ENCODE assay signal across 12 mouse cellular contexts in genomic region chr17:15192840-15193239, GRCm38 (mm10).
DNase-seq lines count a peak whose midpoint lies in the region; ATAC-seq lines count a peak whose summit lies in the region.
"Had no signal": no experiment of that assay in that cellular context is flagged by ENCODE, and none has a peak within 500 bp of the region (broad histone marks: within the 10 kb centered on the region; RNA-seq: fewer than 3 reads in every experiment).

No protein-coding gene starts in this region.

- H3K9me3 ChIP-seq in kidney, embryonic 15.5 days (replicated peaks) = no peaks in the 10 kb centered on the region
- no peaks in the 10 kb centered on the region for H3K9me3 ChIP-seq in heart, embryonic 16.5 days (replicated peaks; ENCODE audit: control insufficient read depth, low read length)
- H3K9me3 ChIP-seq in midbrain, embryonic 14.5 days (ENCODE audit: control insufficient read depth, low read length) = no peaks in the 10 kb centered on the region
- H3K9me3 ChIP-seq: embryonic facial prominence, embryonic 13.5 days; G1E had no signal

- H3K4me1 ChIP-seq in kidney, embryonic 15.5 days = peaks cover 23% of the 10 kb centered on the region
- H3K4me1 ChIP-seq in heart, embryonic 16.5 days (ENCODE audit: control insufficient read depth, insufficient read depth, low read length) = no peaks in the 10 kb centered on the region; the same call in 1 of the 2 replicates
- H3K4me1 ChIP-seq in midbrain, embryonic 14.5 days (ENCODE audit: control insufficient read depth, insufficient read depth, low read length) = peaks cover 16% of the 10 kb centered on the region

- 34% methylated on average over 7 of the region's 7 CpGs for WGBS in kidney, embryonic 15.5 days
- 52% methylated on average over 7 of the region's 7 CpGs for WGBS in heart, embryonic 16.5 days
- WGBS in midbrain, embryonic 14.5 days = 71% methylated on average over 7 of the region's 7 CpGs

- no peak overlapping the region for H3K9ac ChIP-seq in kidney, embryonic 15.5 days
- H3K9ac ChIP-seq in heart, embryonic 16.5 days (ENCODE audit: low read length) = no peak overlapping the region
- no peak overlapping the region for H3K9ac ChIP-seq in midbrain, embryonic 14.5 days (replicated peaks; ENCODE audit: low read length)
- H3K9ac ChIP-seq: embryonic facial prominence, embryonic 13.5 days had no signal

- no peak overlapping the region for H3K4me2 ChIP-seq in kidney, embryonic 15.5 days
- no peak overlapping the region for H3K4me2 ChIP-seq in heart, embryonic 16.5 days (ENCODE audit: low read depth, low read length)
- H3K4me2 ChIP-seq in midbrain, embryonic 14.5 days (ENCODE audit: low read length) = no peak overlapping the region
- H3K4me2 ChIP-seq: embryonic facial prominence, embryonic 13.5 days had no signal

- ATAC-seq in kidney, embryonic 15.5 days (replicated peaks; ENCODE audit: low FRiP score) = no peak
- ATAC-seq in heart, embryonic 16.5 days (replicated peaks; ENCODE audit: extremely low read depth, insufficient read depth, low FRiP score) = peak; percentile 34
- no peak for ATAC-seq in midbrain, embryonic 14.5 days (ENCODE audit: low FRiP score, low TSS enrichment)

- H3K36me3 ChIP-seq in kidney, embryonic 15.5 days = no peaks in the 10 kb centered on the region
- no peaks in the 10 kb centered on the region for H3K36me3 ChIP-seq in heart, embryonic 16.5 days (ENCODE audit: control insufficient read depth, insufficient read depth)
- no peaks in the 10 kb centered on the region for H3K36me3 ChIP-seq in midbrain, embryonic 14.5 days (ENCODE audit: control insufficient read depth, insufficient read depth, low read length)
- H3K36me3 ChIP-seq: embryonic facial prominence, embryonic 13.5 days; G1E had no signal

- H3K4me3 ChIP-seq in kidney, embryonic 15.5 days (replicated peaks) = no peak overlapping the region
- no peak overlapping the region for H3K4me3 ChIP-seq in heart, embryonic 16.5 days (ENCODE audit: low read length)
- no peak overlapping the region for H3K4me3 ChIP-seq in midbrain, embryonic 14.5 days (replicated peaks; ENCODE audit: low read depth, low read length)
- H3K4me3 ChIP-seq: embryonic facial prominence, embryonic 13.5 days; left cerebral cortex, adult 2 months had no signal

- H3K27me3 ChIP-seq in kidney, embryonic 15.5 days = 0 out of 2 replicates have a peak, but pooled peaks cover 2% of the 10 kb centered on the region
- H3K27me3 ChIP-seq in heart, embryonic 16.5 days (ENCODE audit: control insufficient read depth, insufficient read depth, low read length) = 0 out of 2 replicates have a peak, but pooled peaks cover 6% of the 10 kb centered on the region
- no peaks in the 10 kb centered on the region for H3K27me3 ChIP-seq in midbrain, embryonic 14.5 days (ENCODE audit: control insufficient read depth, insufficient read depth, low read length)
- H3K27me3 ChIP-seq: embryonic facial prominence, embryonic 13.5 days had no signal

- H3K27ac ChIP-seq in kidney, embryonic 15.5 days = no peak overlapping the region
- no peak overlapping the region for H3K27ac ChIP-seq in heart, embryonic 16.5 days (ENCODE audit: low read length)
- H3K27ac ChIP-seq in midbrain, embryonic 14.5 days (replicated peaks; ENCODE audit: low read depth, low read length) = no peak overlapping the region
- H3K27ac ChIP-seq: embryonic facial prominence, embryonic 13.5 days; left cerebral cortex, adult 2 months had no signal

- peak; percentile 6 for DNase-seq in kidney, adult 9 months
- peak; percentile 55 for DNase-seq in kidney, postnatal 10 days
- DNase-seq in skeletal muscle tissue, adult 2 months (ENCODE audit: low read depth, low spot score) = peak; percentile 25
- DNase-seq in right cerebral cortex, postnatal 10 days (ENCODE audit: low spot score in 2 of 2) = no peak
- DNase-seq in cerebellum, adult 9-10 months = no peak
- DNase-seq in midbrain, embryonic 14.5 days = no peak
- DNase-seq: thymus, postnatal 25 days had no signal

Comparison
In these comparisons a context has a peak if more than half of its experiments do, and no peak if none do; other contexts are left out.
1. DNase-seq: peak in kidney, adult 9 months (single experiment), kidney, postnatal 10 days (single experiment) and skeletal muscle tissue, adult 2 months (single experiment); none in right cerebral cortex, postnatal 10 days (0 of 2), cerebellum, adult 9-10 months (single experiment) and midbrain, embryonic 14.5 days (single experiment).